Mouse (Mus musculus) E14TG2a.4 (cell line): Measurements from ENCODE around the gene Urm1.

ENCODE experiments used
- H3K27me3 ChIP-seq: 2 replicates; pipeline ENCODE4 v1.6.1; 2014; ENCODE audit warnings: low read length, control low read depth; ENCODE audit not compliant: insufficient read depth
- H3K36me3 ChIP-seq: 2 replicates; pipeline ENCODE4 v1.6.1; 2014; ENCODE audit warnings: low read length, control low read depth; ENCODE audit not compliant: insufficient read depth
- H3K4me1 ChIP-seq: replicated peaks from 2 replicates; pipeline ENCODE4 v1.6.1; 2014; ENCODE audit warnings: low read depth, low read length, control low read depth
- H3K4me3 ChIP-seq: replicated peaks from 2 replicates; pipeline ENCODE4 v1.5.1; 2014; ENCODE audit warnings: mild to moderate bottlenecking, low read length
- H3K9me3 ChIP-seq: 2 replicates; pipeline ENCODE4 v1.6.1; 2014; ENCODE audit warnings: low read length, control low read depth
- CTCF ChIP-seq: conservative IDR thresholded peaks from 2 replicates; pipeline ENCODE4 v1.5.1; 2014; ENCODE audit warnings: low read length
- NANOG ChIP-seq: IDR thresholded peaks from 2 replicates; pipeline ENCODE4 v1.6.1; 2014; ENCODE audit warnings: borderline replicate concordance, low read length, mixed read lengths
- POU5F1 ChIP-seq: IDR thresholded peaks from 2 replicates; pipeline ENCODE4 v1.6.1; 2014; ENCODE audit warnings: low read length, borderline replicate concordance

Gene Urm1

DNA sequence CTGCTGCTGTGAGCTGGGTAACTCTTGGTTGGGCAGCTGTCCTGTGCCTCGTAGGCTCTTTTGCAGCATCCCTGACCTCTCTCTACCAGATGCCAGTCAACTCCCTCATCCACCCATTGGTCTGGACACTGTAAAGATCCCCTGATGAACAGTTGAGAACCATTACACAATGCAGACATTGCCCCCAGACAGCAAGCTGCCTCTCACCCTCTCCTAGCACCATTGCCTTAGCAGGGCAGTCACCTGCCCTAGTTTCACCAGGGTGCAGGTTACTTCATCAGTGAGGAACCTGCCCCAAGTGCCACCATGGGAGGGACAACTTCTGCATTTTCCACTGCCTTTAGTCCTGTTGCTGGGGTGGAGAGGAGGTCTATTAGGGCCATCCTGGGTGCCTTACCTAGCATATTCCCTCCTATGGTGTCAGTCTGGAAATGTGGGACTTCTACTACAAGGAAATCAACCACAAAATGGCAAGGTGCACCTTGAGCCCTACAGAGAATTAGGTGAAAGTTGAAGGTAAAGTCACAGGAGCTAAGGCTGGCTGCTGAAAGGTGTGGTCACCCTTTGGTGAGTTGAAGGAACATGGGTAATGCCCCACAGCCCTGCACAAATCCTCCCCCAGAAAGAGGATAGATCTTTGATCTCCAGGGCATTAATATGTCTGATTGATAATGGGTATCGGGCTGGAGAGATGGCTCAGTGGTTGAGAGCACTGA lies 26.9 kb upstream of the Urm1 start:
- TF ChIP-seq NANOG (no peak), POU5F1 (no peak), CTCF (no peak)
- H3K4me1 ChIP-seq: peaks cover 39% of the 10 kb centered on the region
- H3K9me3 ChIP-seq: no peaks in the 10 kb centered on the region
- no peak overlapping the region for H3K4me3 ChIP-seq
- peaks cover 73% of the 10 kb centered on the region for H3K36me3 ChIP-seq
- no peaks in the 10 kb centered on the region for H3K27me3 ChIP-seq

GRCm38 (mm10) chr2:29802075-29802826 lies 17.6 kb upstream of the Urm1 start, which contains the start of gene Slc27a4:
Gene Slc27a4, plus strand, starts transcription at chr2:29802634.
- peak within 1 kb of the TSS; percentile 95 for H3K4me3 ChIP-seq
- H3K27me3 ChIP-seq: no peaks in the 10 kb centered on the region; the same call in 1 of the 2 replicates
- H3K36me3 ChIP-seq: peaks cover 38% of the 10 kb centered on the region
- TF ChIP-seq NANOG (no peak), POU5F1 (no peak), CTCF (no peak)
- peaks cover 32% of the 10 kb centered on the region for H3K4me1 ChIP-seq
- H3K9me3 ChIP-seq: no peaks in the 10 kb centered on the region

GRCm38 (mm10) chr2:29802827-29803201 lies 17.1 kb upstream of the Urm1 start:
- no peak for TF ChIP-seq CTCF
- no peak for TF ChIP-seq NANOG
- TF ChIP-seq POU5F1: no peak
- Histone ChIP-seq H3K36me3 (peaks cover 40% of the 10 kb centered on the region), H3K27me3 (no peaks in the 10 kb centered on the region; the same call in 1 of the 2 replicates), H3K4me1 (peaks cover 38% of the 10 kb centered on the region), H3K9me3 (no peaks in the 10 kb centered on the region), H3K4me3 (peak overlapping the region; percentile 95)

DNA sequence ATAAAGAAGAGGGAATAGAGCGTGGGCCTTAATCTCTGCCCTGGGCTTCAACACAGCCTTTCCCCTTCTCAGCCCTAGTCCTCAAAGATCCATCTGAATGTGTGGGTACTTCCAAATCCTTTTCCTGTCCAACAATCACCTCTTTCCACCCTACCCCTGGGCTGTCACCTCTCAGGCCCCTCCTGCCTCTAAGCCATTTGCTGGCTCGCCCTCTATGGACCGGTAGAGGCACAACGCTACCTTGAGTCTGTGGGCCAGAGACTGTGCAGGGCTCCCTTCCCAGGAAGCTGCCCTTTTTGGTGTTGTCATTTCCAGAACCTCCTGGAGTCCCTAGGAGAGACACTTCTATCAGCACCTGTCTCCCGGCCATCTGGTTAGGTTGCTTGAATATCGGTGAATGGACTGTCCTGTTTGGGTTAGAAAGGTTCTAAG lies 16.5 kb upstream of the Urm1 start:
- no peaks in the 10 kb centered on the region for H3K9me3 ChIP-seq
- H3K36me3 ChIP-seq: peaks cover 46% of the 10 kb centered on the region
- peak overlapping the region; percentile 95 for H3K4me3 ChIP-seq
- no peak for TF ChIP-seq POU5F1
- peak; percentile 23; the same call in 1 of the 2 replicates for TF ChIP-seq CTCF
- peaks cover 40% of the 10 kb centered on the region for H3K4me1 ChIP-seq
- no peaks in the 10 kb centered on the region; the same call in 1 of the 2 replicates for H3K27me3 ChIP-seq

GRCm38 (mm10) chr2:29815678-29816371 lies 4.0 kb upstream of the Urm1 start:
- TF ChIP-seq CTCF (no peak), NANOG (no peak), POU5F1 (no peak)
- peaks cover 62% of the 10 kb centered on the region for H3K36me3 ChIP-seq
- no peaks in the 10 kb centered on the region for H3K27me3 ChIP-seq
- H3K4me3 ChIP-seq: no peak overlapping the region
- H3K4me1 ChIP-seq: peaks cover 54% of the 10 kb centered on the region
- no peaks in the 10 kb centered on the region for H3K9me3 ChIP-seq

- TF ChIP-seq CTCF (peak; percentile 90), NANOG (no peak)
- Histone ChIP-seq H3K4me3 (no peak overlapping the region), H3K9me3 (no peaks in the 10 kb centered on the region), H3K36me3 (peaks cover 44% of the 10 kb centered on the region), H3K27me3 (no peaks in the 10 kb centered on the region), H3K4me1 (peaks cover 67% of the 10 kb centered on the region)
Observed at GRCm38 (mm10) chr2:29817426-29818232, 2.2 kb upstream of the Urm1 start.

DNA sequence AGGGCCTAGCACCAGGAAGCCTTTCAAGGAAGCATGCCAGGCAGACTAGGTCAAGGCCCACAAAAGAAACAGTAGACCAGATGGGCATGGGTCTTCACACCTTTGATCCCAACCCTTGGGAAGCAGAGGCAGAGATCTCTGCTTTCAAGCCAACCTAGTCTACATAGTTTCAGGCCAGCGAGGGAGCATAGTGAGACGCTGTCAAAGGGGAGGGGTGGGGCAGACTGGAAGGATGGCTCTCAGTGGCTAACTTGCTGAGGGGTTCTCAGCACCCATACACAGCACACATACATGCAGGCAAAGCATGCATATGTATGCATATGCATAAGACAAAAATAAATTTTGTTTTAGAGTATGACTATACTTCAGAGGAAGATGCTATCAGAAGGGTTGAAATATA lies 512 bp upstream of the Urm1 start:
- TF ChIP-seq POU5F1: no peak
- TF ChIP-seq NANOG: no peak
- no peak for TF ChIP-seq CTCF
- H3K4me3 ChIP-seq: peak overlapping the region; percentile 8; the same call in 1 of the 2 replicates
- H3K4me1 ChIP-seq: peaks cover 79% of the 10 kb centered on the region
- H3K36me3 ChIP-seq: peaks cover 27% of the 10 kb centered on the region
- no peaks in the 10 kb centered on the region for H3K9me3 ChIP-seq
- no peaks in the 10 kb centered on the region for H3K27me3 ChIP-seq
